ENCODE assay signal across 9 mouse cellular contexts in the genomic region with DNA sequence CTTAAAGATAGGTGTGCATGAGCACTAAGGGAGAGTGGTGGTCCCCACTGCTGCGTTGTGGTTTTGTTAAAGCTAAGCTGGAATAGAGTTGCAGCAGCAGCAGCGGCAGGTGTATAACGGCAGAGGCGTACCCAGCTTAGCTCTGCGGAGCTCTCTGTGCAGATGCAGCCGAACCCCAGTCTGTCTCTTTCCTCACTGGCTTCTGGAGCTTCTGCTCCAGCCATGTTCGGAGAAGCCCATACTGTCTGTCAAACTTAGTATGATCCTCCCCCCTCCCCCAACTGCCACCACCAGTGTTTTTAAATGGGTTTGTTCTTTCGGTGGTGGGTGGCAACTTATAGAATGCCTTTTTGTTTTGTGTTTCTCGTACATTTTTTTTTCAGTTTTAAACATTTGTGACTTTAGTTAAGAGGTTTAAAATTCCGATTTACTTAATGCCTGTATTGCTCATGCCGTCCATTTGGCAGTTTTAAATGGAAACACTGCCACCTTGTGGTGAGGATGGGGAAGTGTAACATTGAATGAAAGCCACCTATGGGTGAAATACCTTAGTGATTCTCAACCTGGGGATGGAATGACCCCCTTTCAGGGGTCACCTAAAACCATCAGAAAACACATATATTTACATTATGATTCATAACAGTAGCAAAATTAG.
A peak's percentile ranks its signal among the peaks of the same experiment; 100 is the strongest.
DNase-seq lines count a peak whose midpoint lies in the region; ATAC-seq and TF ChIP-seq lines count a peak whose summit lies in the region.
"Had no signal": no experiment of that assay in that cellular context is flagged by ENCODE, and none has a peak within 500 bp of the region (broad histone marks: within the 10 kb centered on the region; RNA-seq: fewer than 3 reads in every experiment).

No protein-coding gene starts in this region.

- 0 out of 2 replicates have a peak overlapping the region, but pooled peaks have one; percentile 61 for H3K9ac ChIP-seq in heart, embryonic 13.5 days
- H3K9ac ChIP-seq in limb, embryonic 11.5 days (ENCODE audit: low read length): no peak overlapping the region
- no peak overlapping the region for H3K9ac ChIP-seq in midbrain, embryonic 16.5 days (ENCODE audit: low read depth, low read length)
- H3K9ac ChIP-seq: limb, embryonic 15.5 days had no signal

- no peak overlapping the region for H3K27ac ChIP-seq in thymus, adult 2 months (ENCODE audit: control insufficient read depth, insufficient read depth, low read length)
- H3K27ac ChIP-seq in heart, embryonic 13.5 days (replicated peaks): no peak overlapping the region
- H3K27ac ChIP-seq in limb, embryonic 11.5 days (replicated peaks; ENCODE audit: low read depth, low read length): no peak overlapping the region
- H3K27ac ChIP-seq in midbrain, embryonic 16.5 days (ENCODE audit: low read length): no peak overlapping the region
- H3K27ac ChIP-seq: limb, embryonic 15.5 days had no signal

- H3K36me3 ChIP-seq in thymus, adult 2 months (ENCODE audit: control insufficient read depth, insufficient read depth, low read length): no peaks in the 10 kb centered on the region
- peaks cover 79% of the 10 kb centered on the region for H3K36me3 ChIP-seq in heart, embryonic 13.5 days
- H3K36me3 ChIP-seq in limb, embryonic 11.5 days (ENCODE audit: control insufficient read depth, insufficient read depth, low read length): no peaks in the 10 kb centered on the region
- no peaks in the 10 kb centered on the region for H3K36me3 ChIP-seq in midbrain, embryonic 16.5 days (ENCODE audit: control insufficient read depth, insufficient read depth, low read length)

- peak; percentile 56 for DNase-seq in adrenal gland, postnatal 10 days
- no peak for DNase-seq in adrenal gland, adult 2 months
- peak; percentile 48 for DNase-seq in thymus, adult 2 months
- DNase-seq in thymus, adult 18-20 months: no peak
- DNase-seq in limb, embryonic 11.5 days (ENCODE audit: low spot score): peak; percentile 47
- DNase-seq in urinary bladder, postnatal 36 days (ENCODE audit: low spot score in 2 of 2): no peak

- peak overlapping the region; percentile 6; the same call in 1 of the 2 replicates for H3K4me3 ChIP-seq in thymus, adult 2 months (ENCODE audit: control insufficient read depth, insufficient read depth, low read length)
- 0 out of 2 replicates have a peak overlapping the region, but pooled peaks have one; percentile 10 for H3K4me3 ChIP-seq in heart, embryonic 13.5 days
- H3K4me3 ChIP-seq in limb, embryonic 11.5 days (ENCODE audit: low read depth, low read length): no peak overlapping the region
- no peak overlapping the region for H3K4me3 ChIP-seq in midbrain, embryonic 16.5 days (ENCODE audit: low read depth, low read length)
- H3K4me3 ChIP-seq: limb, embryonic 15.5 days had no signal

- H3K9me3 ChIP-seq in heart, embryonic 13.5 days: no peaks in the 10 kb centered on the region
- no peaks in the 10 kb centered on the region for H3K9me3 ChIP-seq in limb, embryonic 11.5 days (ENCODE audit: control insufficient read depth, low read length)
- H3K9me3 ChIP-seq in midbrain, embryonic 16.5 days (replicated peaks; ENCODE audit: control insufficient read depth, low read length, poor library complexity, severe bottlenecking): no peaks in the 10 kb centered on the region
- H3K9me3 ChIP-seq: limb, embryonic 15.5 days had no signal

- H3K27me3 ChIP-seq in thymus, adult 2 months (ENCODE audit: control insufficient read depth, insufficient read depth, low read length): no peaks in the 10 kb centered on the region
- H3K27me3 ChIP-seq in heart, embryonic 13.5 days (replicated peaks): no peaks in the 10 kb centered on the region
- H3K27me3 ChIP-seq in limb, embryonic 11.5 days (ENCODE audit: control insufficient read depth, insufficient read depth, low read length): no peaks in the 10 kb centered on the region
- H3K27me3 ChIP-seq in midbrain, embryonic 16.5 days (ENCODE audit: control insufficient read depth, insufficient read depth, low read depth, low read length): no peaks in the 10 kb centered on the region
- H3K27me3 ChIP-seq: limb, embryonic 15.5 days had no signal

- no peak for ATAC-seq in heart, embryonic 13.5 days (ENCODE audit: extremely low read depth, insufficient number of reproducible peaks, low FRiP score, low TSS enrichment)
- no peak for ATAC-seq in limb, embryonic 11.5 days (ENCODE audit: insufficient number of reproducible peaks, low FRiP score, low TSS enrichment, low read depth)
- no peak for ATAC-seq in midbrain, embryonic 16.5 days

- no peak for TF ChIP-seq POLR2A in thymus, adult 2 months (IDR thresholded peaks at IDR 0.05; ENCODE audit: control insufficient read depth, extremely low read depth, insufficient read depth, low read length, poor library complexity)

- TF ChIP-seq CTCF in thymus, adult 2 months (IDR thresholded peaks at IDR 0.05; ENCODE audit: borderline replicate concordance, control insufficient read depth, extremely low read depth, insufficient read depth, low read length, poor library complexity): 0 out of 2 replicates have a peak, but pooled peaks have one; percentile 22

- 10% methylated on average over 11 of the region's 11 CpGs for WGBS in thymus, adult 2 months
- WGBS in heart, embryonic 13.5 days: 40% methylated on average over 11 of the region's 11 CpGs
- 41% methylated on average over 11 of the region's 11 CpGs for WGBS in limb, embryonic 11.5 days
- 28% methylated on average over 11 of the region's 11 CpGs for WGBS in midbrain, embryonic 16.5 days

- peak overlapping the region; percentile 57 for H3K4me2 ChIP-seq in heart, embryonic 13.5 days
- peak overlapping the region; percentile 13; the same call in 1 of the 2 replicates for H3K4me2 ChIP-seq in limb, embryonic 11.5 days (ENCODE audit: low read depth, severe bottlenecking)
- H3K4me2 ChIP-seq in midbrain, embryonic 16.5 days (ENCODE audit: low read length): peak overlapping the region; percentile 42
- H3K4me2 ChIP-seq: limb, embryonic 15.5 days had no signal

- peaks cover 12% of the 10 kb centered on the region for H3K4me1 ChIP-seq in thymus, adult 2 months (replicated peaks; ENCODE audit: control insufficient read depth, insufficient read depth, low read length)
- H3K4me1 ChIP-seq in heart, embryonic 13.5 days: peaks cover 10% of the 10 kb centered on the region
- H3K4me1 ChIP-seq in limb, embryonic 11.5 days (ENCODE audit: control insufficient read depth, insufficient read depth, low read length): no peaks in the 10 kb centered on the region
- H3K4me1 ChIP-seq in midbrain, embryonic 16.5 days (ENCODE audit: control insufficient read depth, insufficient read depth, low read length): peaks cover 12% of the 10 kb centered on the region

Comparison
In these comparisons a context has a peak if more than half of its experiments do, and no peak if none do; other contexts are left out.
1. DNase-seq: peak in adrenal gland, postnatal 10 days (single experiment), thymus, adult 2 months (single experiment) and limb, embryonic 11.5 days (single experiment); none in adrenal gland, adult 2 months (single experiment), thymus, adult 18-20 months (0 of 2) and urinary bladder, postnatal 36 days (0 of 2).
2. H3K4me3 ChIP-seq: peak in thymus, adult 2 months (single experiment) and heart, embryonic 13.5 days (single experiment); none in limb, embryonic 11.5 days (single experiment) and midbrain, embryonic 16.5 days (single experiment).
3. Peak in every context shown above with its lines, with median percentiles within 50 percentile points of each other: H3K4me2 ChIP-seq.